Mouse (Mus musculus): ENCODE measurements around the gene Bscl2. TPM values are rescaled to one million over a fixed set of nuclear protein-coding genes. Genes with fewer than 3 reads are reported as not detected.
A peak's percentile ranks its signal among the peaks of the same experiment; 100 is the strongest.

Gene Bscl2
- polyA plus RNA-seq (2015; fragmentation: Nextera tagmentation; extraction: Ambion mirVana), result 78.9 and 83.7 TPM in 2 replicates

GRCm38 (mm10) chr19:8837251-8837791 is at the start of gene Bscl2:
Gene Bscl2 (plus strand): TSS chr19:8837467.
- WGBS, result under 1% methylated on average over 38 of the region's 38 CpGs

GRCm38 (mm10) chr19:8788521-8788920 is 48.7 kb upstream of the Bscl2 start:
- Histone ChIP-seq H3K9ac (replicated peaks) (peak overlapping the region; percentile 36; the same call in 1 of the 2 replicates), H3K4me2 (replicated peaks) (no peak overlapping the region), H3K4me1 (replicated peaks) (peaks cover 34% of the 10 kb centered on the region), H3K27ac (peak overlapping the region; percentile 78), H3K9me3 (peaks cover 3% of the 10 kb centered on the region; the same call in 1 of the 2 replicates), H3K27me3 (no peaks in the 10 kb centered on the region), H3K36me3 (peaks cover 24% of the 10 kb centered on the region), H3K4me3 (replicated peaks) (no peak overlapping the region)
- WGBS, result 19% methylated on average over 3 of the region's 3 CpGs
- ATAC-seq, result no peak

More at GRCm38 (mm10) chr19:8837251-8837791, at the start of gene Bscl2:
- ATAC-seq, result peak; percentile 67
- Histone ChIP-seq H3K36me3 (peaks cover 44% of the 10 kb centered on the region), H3K4me2 (replicated peaks) (peak within 1 kb of the TSS; percentile 77), H3K9me3 (no peaks in the 10 kb centered on the region), H3K4me3 (replicated peaks) (peak within 1 kb of the TSS; percentile 79), H3K27me3 (no peaks in the 10 kb centered on the region), H3K4me1 (replicated peaks) (peaks cover 41% of the 10 kb centered on the region), H3K9ac (replicated peaks) (peak within 1 kb of the TSS; percentile 93), H3K27ac (peak within 1 kb of the TSS; percentile 98)

- peaks cover 3% of the 10 kb centered on the region; the same call in 1 of the 2 replicates for H3K9me3 ChIP-seq
- peaks cover 26% of the 10 kb centered on the region for H3K36me3 ChIP-seq
- H3K4me1 ChIP-seq (replicated peaks), result peaks cover 34% of the 10 kb centered on the region
- ATAC-seq, result no peak
- H3K27ac ChIP-seq, result peak overlapping the region; percentile 78
- WGBS, result 20% methylated on average over 1 of the region's 1 CpGs
- no peaks in the 10 kb centered on the region for H3K27me3 ChIP-seq
- H3K9ac ChIP-seq (replicated peaks), result peak overlapping the region; percentile 36; the same call in 1 of the 2 replicates
- H3K4me2 ChIP-seq (replicated peaks), result no peak overlapping the region; the same call in 1 of the 2 replicates
- no peak overlapping the region for H3K4me3 ChIP-seq (replicated peaks)
Measured at GRCm38 (mm10) chr19:8789171-8789570, 48.1 kb upstream of the Bscl2 start.

GRCm38 (mm10) chr19:8790171-8790570 is 47.1 kb upstream of the Bscl2 start:
- Histone ChIP-seq H3K4me3 (replicated peaks) (no peak overlapping the region), H3K9me3 (peaks cover 3% of the 10 kb centered on the region; the same call in 1 of the 2 replicates), H3K27ac (no peak overlapping the region; the same call in 1 of the 2 replicates), H3K4me1 (replicated peaks) (peaks cover 30% of the 10 kb centered on the region), H3K4me2 (replicated peaks) (no peak overlapping the region), H3K36me3 (peaks cover 35% of the 10 kb centered on the region), H3K27me3 (no peaks in the 10 kb centered on the region), H3K9ac (replicated peaks) (0 out of 2 replicates have a peak overlapping the region, but pooled peaks have one; percentile 3)
- 84% methylated on average over 7 of the region's 7 CpGs for WGBS
- ATAC-seq, result no peak

- Histone ChIP-seq H3K4me3 (replicated peaks) (peak within 1 kb of the TSS; percentile 86), H3K4me1 (replicated peaks) (peaks cover 27% of the 10 kb centered on the region), H3K4me2 (replicated peaks) (peak within 1 kb of the TSS; percentile 75), H3K9me3 (no peaks in the 10 kb centered on the region), H3K9ac (replicated peaks) (peak within 1 kb of the TSS; percentile 83), H3K36me3 (peaks cover 23% of the 10 kb centered on the region), H3K27ac (peak within 1 kb of the TSS; percentile 55), H3K27me3 (no peaks in the 10 kb centered on the region)
- WGBS, result 2% methylated on average over 25 of the region's 25 CpGs
- peak; percentile 56 for ATAC-seq
Measured at GRCm38 (mm10) chr19:8798264-8798946, 38.9 kb upstream of the Bscl2 start, which contains the start of gene Polr2g. Gene Polr2g (minus strand): TSS chr19:8798577.

GRCm38 (mm10) chr19:8798947-8799315 is 38.3 kb upstream of the Bscl2 start:
- Histone ChIP-seq H3K4me2 (replicated peaks) (peak overlapping the region; percentile 75; the same call in 1 of the 2 replicates), H3K27ac (no peak overlapping the region), H3K4me3 (replicated peaks) (peak overlapping the region; percentile 86), H3K36me3 (peaks cover 20% of the 10 kb centered on the region), H3K9ac (replicated peaks) (no peak overlapping the region), H3K27me3 (no peaks in the 10 kb centered on the region), H3K9me3 (no peaks in the 10 kb centered on the region), H3K4me1 (replicated peaks) (peaks cover 32% of the 10 kb centered on the region)
- no peak for ATAC-seq

- ATAC-seq, result peak; percentile 98
- peak within 1 kb of the TSS; percentile 62 for H3K4me2 ChIP-seq (replicated peaks)
- under 1% methylated on average over 30 of the region's 30 CpGs for WGBS
Measured at GRCm38 (mm10) chr19:8802130-8802821, 35.0 kb upstream of the Bscl2 start, which contains the start of gene Zbtb3. Gene Zbtb3 (plus strand): TSS chr19:8802555.

GRCm38 (mm10) chr19:8803204-8803780 is 34.0 kb upstream of the Bscl2 start:
- no peaks in the 10 kb centered on the region for H3K9me3 ChIP-seq
- H3K27me3 ChIP-seq, result no peaks in the 10 kb centered on the region
- no peak for ATAC-seq
- H3K9ac ChIP-seq (replicated peaks), result peak overlapping the region; percentile 71; the same call in 1 of the 2 replicates
- 89% methylated on average over 9 of the region's 9 CpGs for WGBS
- peak overlapping the region; percentile 60 for H3K4me3 ChIP-seq (replicated peaks)
- peak overlapping the region; percentile 62 for H3K4me2 ChIP-seq (replicated peaks)
- peaks cover 39% of the 10 kb centered on the region for H3K36me3 ChIP-seq
- H3K27ac ChIP-seq, result peak overlapping the region; percentile 64; the same call in 1 of the 2 replicates
- peaks cover 28% of the 10 kb centered on the region for H3K4me1 ChIP-seq (replicated peaks)

More at GRCm38 (mm10) chr19:8802130-8802821, 35.0 kb upstream of the Bscl2 start, which contains the start of gene Zbtb3:
- Histone ChIP-seq H3K27ac (peak within 1 kb of the TSS; percentile 90), H3K9me3 (no peaks in the 10 kb centered on the region), H3K36me3 (peaks cover 30% of the 10 kb centered on the region), H3K4me3 (replicated peaks) (peak within 1 kb of the TSS; percentile 60), H3K27me3 (no peaks in the 10 kb centered on the region), H3K4me1 (replicated peaks) (peaks cover 34% of the 10 kb centered on the region), H3K9ac (replicated peaks) (peak within 1 kb of the TSS; percentile 71)

- Histone ChIP-seq H3K27ac (no peak overlapping the region), H3K36me3 (peaks cover 45% of the 10 kb centered on the region), H3K9ac (replicated peaks) (no peak overlapping the region), H3K4me1 (replicated peaks) (peaks cover 24% of the 10 kb centered on the region), H3K27me3 (no peaks in the 10 kb centered on the region), H3K9me3 (no peaks in the 10 kb centered on the region), H3K4me3 (replicated peaks) (no peak overlapping the region), H3K4me2 (replicated peaks) (no peak overlapping the region)
- WGBS, result 92% methylated on average over 11 of the region's 11 CpGs
- no peak for ATAC-seq
Measured at GRCm38 (mm10) chr19:8803879-8804660, 33.2 kb upstream of the Bscl2 start.

- no peak overlapping the region for H3K4me2 ChIP-seq (replicated peaks)
- no peak overlapping the region for H3K4me3 ChIP-seq (replicated peaks)
- no peak overlapping the region; the same call in 1 of the 2 replicates for H3K9ac ChIP-seq (replicated peaks)
- H3K4me1 ChIP-seq (replicated peaks), result peaks cover 20% of the 10 kb centered on the region
- ATAC-seq, result no peak
- no peak overlapping the region for H3K27ac ChIP-seq
- WGBS, result 93% methylated on average over 5 of the region's 5 CpGs
- H3K9me3 ChIP-seq, result no peaks in the 10 kb centered on the region
- H3K27me3 ChIP-seq, result no peaks in the 10 kb centered on the region
- peaks cover 66% of the 10 kb centered on the region for H3K36me3 ChIP-seq
Measured at GRCm38 (mm10) chr19:8806810-8807209, 30.5 kb upstream of the Bscl2 start.

- H3K4me2 ChIP-seq (replicated peaks), result peak overlapping the region; percentile 14; the same call in 1 of the 2 replicates
Measured at GRCm38 (mm10) chr19:8815812-8816211, 21.5 kb upstream of the Bscl2 start.

More at GRCm38 (mm10) chr19:8815812-8816211, 21.5 kb upstream of the Bscl2 start:
- Histone ChIP-seq H3K4me3 (replicated peaks) (no peak overlapping the region), H3K9me3 (no peaks in the 10 kb centered on the region), H3K36me3 (peaks cover 43% of the 10 kb centered on the region), H3K27ac (no peak overlapping the region), H3K9ac (replicated peaks) (peak overlapping the region; percentile 17), H3K27me3 (no peaks in the 10 kb centered on the region), H3K4me1 (replicated peaks) (peaks cover 39% of the 10 kb centered on the region)
- no peak for ATAC-seq
- WGBS, result 84% methylated on average over 11 of the region's 11 CpGs
